Mouse (Mus musculus): ENCODE data around the gene Fbxw10.
A peak's percentile ranks its signal among the peaks of the same experiment; 100 is the strongest.

Fbxw10 gene

DNA sequence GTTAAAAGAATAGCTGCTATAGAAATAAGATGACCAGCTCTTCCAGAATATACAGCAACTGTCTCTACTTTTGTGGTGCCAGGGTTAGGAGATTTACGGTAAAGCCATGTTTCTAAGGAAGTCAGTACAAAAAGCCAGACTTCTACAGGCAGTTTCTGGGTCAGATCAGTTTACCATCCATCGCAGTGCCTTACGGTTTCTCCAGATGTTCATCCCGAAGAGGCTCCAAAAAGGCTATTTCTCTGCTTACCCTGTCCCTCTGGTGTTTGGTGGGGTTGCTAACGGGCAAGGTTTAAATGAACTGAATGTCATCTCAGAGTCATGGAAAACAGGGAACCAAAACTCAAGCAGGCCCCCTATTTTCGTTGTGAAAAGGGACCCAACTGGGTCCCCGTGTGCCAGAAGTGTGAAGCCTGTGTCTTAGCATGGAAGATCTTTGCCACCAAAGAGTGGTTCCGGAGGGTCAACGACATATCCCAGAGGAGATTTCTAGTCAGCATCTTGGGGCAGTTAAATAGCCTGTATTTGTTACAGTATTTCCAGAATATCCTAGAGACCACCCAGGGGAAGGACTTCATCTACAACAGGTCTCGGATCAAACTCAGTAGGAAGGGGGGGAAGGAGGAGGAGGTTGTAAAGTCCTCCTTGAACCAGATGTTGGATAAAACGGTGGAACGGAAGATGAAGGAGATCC, at the start of gene Fbxw10:
Gene Fbxw10 (plus strand): TSS at position 109 of the 694 bp plus-strand sequence.
- no peak for DNase-seq

GRCm38 (mm10) chr11:62804119-62804518, 42.8 kb upstream of the Fbxw10 start:
- DNase-seq = no peak

GRCm38 (mm10) chr11:62807965-62808364, 38.9 kb upstream of the Fbxw10 start:
- DNase-seq = no peak

DNA sequence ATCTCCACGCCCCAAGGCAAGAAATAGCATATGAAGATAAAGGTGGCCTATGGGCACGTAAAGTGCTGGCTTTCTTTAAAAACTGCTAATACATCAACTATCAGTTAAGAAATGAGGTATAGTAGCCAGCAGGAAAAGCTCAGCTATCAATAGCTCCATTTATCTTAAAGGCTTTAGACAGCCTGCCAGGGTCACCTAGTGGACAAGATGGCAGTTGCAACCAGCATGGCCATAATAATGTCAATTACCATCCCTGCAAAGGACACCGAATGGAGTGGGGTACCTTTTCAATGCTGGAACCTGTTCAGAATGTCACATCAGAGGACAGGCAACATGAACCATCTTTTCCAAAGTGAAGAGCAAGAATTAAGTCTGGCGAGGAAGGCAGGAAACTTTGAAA, 37.7 kb upstream of the Fbxw10 start:
- peak; percentile 31 to 46 for DNase-seq

DNA sequence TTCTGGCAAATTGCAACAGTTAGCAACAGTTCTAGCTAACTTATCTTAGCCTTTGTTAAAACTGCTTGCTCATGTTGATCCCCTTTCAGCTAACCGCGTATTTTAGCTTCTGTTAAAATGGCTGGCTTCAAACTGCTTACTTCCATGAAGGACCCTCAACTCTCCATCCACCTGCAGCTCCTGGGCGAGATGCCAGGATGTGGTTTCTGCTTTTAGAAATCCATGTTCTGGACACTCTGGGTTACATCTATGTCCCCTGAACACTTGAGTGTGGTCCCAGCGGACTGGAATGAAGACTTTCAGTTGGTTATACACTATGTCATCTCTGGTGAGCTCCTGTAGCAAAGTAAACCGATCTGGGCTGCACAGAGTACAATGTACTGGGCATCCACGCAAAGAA, 34.6 kb upstream of the Fbxw10 start:
- DNase-seq = peak in 1 of 2 experiments; percentile 16

- DNase-seq = no peak
Observed at GRCm38 (mm10) chr11:62813497-62813896, 33.4 kb upstream of the Fbxw10 start.

- DNase-seq = no peak
Observed at GRCm38 (mm10) chr11:62813970-62814624, 32.8 kb upstream of the Fbxw10 start.

- DNase-seq = peak; percentile 32 to 38
Observed at GRCm38 (mm10) chr11:62814625-62815024, 32.2 kb upstream of the Fbxw10 start.

- no peak for DNase-seq
Observed at GRCm38 (mm10) chr11:62815438-62815837, 31.4 kb upstream of the Fbxw10 start.

DNA sequence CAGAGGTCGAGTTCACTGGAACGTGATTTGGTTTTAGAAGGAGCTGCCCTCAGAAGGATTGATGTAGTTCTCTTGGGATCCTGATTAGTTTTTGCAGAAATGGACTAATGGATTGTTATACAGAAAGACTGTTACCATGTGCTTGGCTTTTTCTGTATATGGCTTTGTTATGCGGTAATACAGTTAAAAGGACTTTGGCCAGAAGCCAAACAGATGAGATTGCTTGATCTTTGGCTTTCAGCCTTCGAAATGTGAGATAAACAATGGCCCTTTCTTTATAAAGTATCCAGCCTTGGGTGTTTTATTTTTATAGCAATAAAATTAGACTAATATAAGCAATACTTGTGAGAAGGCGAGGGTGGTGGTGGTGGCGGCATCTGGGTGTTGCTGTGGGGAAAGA, 30.3 kb upstream of the Fbxw10 start:
- no peak for DNase-seq

- no peak for DNase-seq
Observed at GRCm38 (mm10) chr11:62819059-62819686, 27.7 kb upstream of the Fbxw10 start.

GRCm38 (mm10) chr11:62820059-62820541, 26.8 kb upstream of the Fbxw10 start, which contains the start of gene Trim16:
Gene Trim16 (plus strand): TSS chr11:62820231.
- DNase-seq = peak; percentile 69 to 73

DNA sequence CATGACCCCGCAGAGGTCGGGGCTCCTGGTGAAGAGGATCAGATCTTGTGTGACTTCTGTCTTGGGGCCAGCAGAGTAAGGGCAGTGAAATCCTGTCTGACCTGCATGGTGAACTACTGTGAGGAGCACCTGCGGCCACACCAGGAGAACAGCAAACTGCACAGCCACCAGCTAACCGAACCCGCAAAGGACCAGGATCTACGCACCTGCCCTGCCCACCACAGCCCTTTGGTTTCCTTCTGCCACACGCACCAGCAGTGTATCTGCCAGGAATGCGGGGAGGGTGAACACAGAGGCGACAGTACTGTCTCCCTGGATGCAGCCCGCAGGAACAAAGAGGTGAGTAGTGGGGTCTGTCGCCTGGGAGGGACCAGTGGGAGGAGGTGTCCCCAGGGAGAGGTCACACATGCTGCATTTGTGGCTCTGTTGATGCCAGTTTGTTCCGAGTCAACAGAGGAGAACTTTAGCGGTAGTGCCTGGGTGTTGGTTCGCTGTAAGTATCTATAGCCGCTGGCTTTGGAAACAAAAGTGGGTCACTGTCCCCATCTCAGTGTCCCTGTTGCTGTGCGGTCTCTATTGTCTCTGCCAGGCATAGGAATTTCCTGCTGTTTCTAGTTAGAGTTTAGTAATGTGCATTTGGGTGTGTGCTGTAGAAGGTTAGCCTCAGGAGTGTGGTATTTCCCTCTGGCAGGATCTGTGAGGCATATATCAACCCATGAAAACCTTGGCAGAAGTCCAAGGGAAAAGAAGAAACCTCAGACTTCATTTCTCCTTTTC, 26.0 kb upstream of the Fbxw10 start:
- DNase-seq = peak; percentile 15 to 19

DNA sequence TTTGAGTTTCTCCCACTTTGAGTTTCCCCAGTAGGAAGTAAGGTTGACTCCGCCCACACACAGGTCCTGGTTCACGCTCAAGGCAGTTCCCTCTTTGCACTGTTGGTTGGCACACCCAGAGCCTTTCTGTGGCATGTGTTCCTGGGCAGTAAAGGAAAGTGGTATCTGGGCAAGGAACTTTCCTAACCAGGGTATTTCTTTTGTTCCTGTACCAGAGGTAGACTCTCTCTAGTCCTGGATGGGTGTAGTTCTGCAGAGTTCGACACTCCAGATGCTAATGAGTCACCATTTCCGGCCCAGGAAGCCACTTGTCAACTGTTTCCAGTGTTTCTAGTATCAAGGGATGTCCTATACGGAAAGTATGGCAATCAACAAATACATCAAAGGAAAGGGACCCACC, 25.0 kb upstream of the Fbxw10 start:
- DNase-seq = peak in 1 of 2 experiments; percentile 6

DNA sequence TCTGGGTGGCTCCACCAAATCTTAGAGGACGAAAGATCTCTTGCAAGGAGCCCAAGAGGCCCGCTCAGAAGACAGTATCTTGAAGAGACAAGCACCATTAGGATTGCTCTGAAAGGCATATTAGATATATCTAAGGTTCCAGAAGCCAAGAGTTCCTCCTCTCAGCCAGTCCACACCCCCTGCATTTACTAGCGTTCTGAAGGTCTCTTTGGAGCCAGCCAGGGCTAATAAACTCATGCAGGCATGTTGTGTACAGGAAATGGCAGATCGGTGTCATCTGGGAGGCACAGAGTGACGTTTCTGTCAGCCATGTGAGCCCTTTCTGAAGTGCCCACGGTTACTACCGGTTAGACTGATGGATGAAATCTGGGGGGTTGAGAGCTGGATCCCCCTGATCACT, 22.7 kb upstream of the Fbxw10 start:
- DNase-seq = no peak

DNA sequence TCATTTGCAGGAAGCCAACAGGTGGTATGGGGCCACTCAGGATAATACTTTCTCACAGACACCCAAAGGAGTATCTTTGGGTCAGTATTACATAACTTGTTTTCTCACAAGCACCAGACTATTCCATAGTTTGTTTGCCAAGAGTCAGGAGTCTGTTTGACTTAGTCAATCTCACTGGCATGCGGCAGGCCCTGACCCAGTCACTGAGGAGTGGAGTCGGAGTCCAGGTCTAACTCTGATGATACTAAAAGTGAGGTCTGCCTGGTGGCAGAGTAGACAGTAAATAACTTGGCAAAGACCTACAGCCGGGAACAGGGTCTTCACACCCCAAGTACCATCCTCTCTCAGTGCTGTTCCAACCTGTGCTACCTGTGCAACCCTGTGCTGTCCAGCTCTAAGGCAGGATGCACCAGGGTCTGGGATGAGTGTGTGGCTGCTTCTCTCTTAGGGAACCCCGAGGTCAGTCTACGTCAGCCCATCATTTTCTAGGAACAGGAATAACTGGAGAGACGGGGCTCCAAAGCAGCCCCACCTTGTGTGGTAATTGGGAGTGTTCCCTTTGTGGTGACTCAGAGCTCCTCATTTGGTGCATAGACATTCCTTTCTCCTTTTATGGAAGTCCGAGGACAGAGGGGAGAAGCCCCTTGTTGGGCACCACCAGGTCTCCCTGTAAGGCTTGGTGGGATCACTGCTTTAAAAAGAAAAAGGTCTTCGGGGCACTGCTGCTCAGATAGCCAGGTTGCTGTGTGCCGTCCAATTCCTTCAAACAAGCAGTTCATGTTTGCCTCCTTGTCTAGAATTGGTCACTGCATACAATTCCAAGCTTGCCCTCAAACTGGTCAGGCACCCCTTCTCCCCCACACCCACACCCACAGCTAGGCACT, 21.4 kb upstream of the Fbxw10 start:
- DNase-seq = no peak

- no peak for DNase-seq
Observed at GRCm38 (mm10) chr11:62826106-62826733, 20.6 kb upstream of the Fbxw10 start.

DNA sequence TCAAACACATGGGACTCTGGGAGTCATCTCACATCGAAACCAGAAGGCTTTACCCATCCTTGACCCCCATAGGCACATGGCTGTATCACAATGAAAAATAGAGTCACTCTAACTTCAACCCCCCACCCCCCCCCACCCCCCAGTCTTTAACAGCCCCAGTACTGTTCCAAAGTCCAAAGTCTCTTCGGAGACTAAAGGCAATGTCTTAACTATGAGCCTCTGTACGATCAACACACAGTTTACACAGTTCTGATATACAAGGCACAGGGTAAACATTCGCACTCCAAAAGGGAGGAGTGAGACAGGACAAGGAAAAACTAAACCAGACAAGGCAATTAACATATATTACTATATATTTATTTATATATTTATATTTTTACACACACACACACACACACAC, 19.7 kb upstream of the Fbxw10 start:
- no peak for DNase-seq

GRCm38 (mm10) chr11:62827911-62828310, 19.0 kb upstream of the Fbxw10 start:
- peak in 1 of 2 experiments; percentile 11 for DNase-seq

DNA sequence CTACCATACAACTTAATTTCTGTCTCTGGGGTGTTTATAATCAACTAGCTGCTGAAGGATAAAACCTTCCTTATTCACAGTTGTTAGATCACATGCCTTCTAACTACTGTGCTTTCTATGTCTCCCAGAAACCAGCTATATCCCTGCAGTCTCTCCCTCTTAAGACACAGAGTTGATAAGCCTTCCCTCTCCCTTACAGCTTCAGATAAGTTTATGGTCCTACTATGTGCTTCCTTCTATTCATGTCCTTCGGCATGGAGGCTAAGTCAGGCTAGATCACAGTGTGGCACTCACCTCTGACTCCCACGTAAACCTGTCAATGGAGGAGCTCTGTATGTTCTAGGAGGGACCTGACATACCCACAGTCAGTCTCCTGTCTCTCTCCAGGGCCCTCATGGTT, 16.5 kb upstream of the Fbxw10 start:
- DNase-seq = no peak

DNA sequence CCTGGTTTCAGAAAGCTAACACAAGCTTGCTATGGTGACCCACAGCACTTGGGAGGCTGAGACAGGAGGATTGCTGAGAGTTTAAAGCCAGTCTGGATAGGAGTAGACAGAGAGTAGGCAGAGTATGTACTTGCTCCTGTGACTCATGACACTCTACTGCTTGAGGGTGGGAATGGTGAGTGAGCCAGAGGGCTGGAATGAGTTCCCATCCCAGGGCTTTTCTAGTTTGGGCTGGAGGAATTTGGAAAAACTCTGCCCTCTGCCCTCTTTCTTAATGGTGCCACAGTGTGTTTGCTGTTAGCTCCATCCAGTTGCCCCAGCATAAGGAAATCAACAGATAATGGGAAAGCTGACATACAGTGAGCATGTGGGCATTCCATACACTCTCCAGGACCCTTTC, 15.0 kb upstream of the Fbxw10 start:
- no peak for DNase-seq

Data from cerebellum, postnatal 14 days (tissue).